Comparison of ENCODE assay signal across 28 mouse cellular contexts in genomic region chr9:40155118-40155644, GRCm38 (mm10). TPM values are rescaled to one million over a fixed set of nuclear protein-coding genes. Genes with fewer than 3 reads are reported as not detected.
DNase-seq lines count a peak whose midpoint lies in the region; ATAC-seq and TF ChIP-seq lines count a peak whose summit lies in the region.
"Had no signal": no experiment of that assay in that cellular context is flagged by ENCODE, and none has a peak within 500 bp of the region (broad histone marks: within the 10 kb centered on the region; RNA-seq: fewer than 3 reads in every experiment).

No protein-coding gene starts in this region.

- no peaks in the 10 kb centered on the region for H3K36me3 ChIP-seq in kidney, adult 2 months (ENCODE audit: control insufficient read depth, insufficient read depth, low read length)
- H3K36me3 ChIP-seq in kidney, postnatal 0 days (ENCODE audit: insufficient read depth, low read length): no peaks in the 10 kb centered on the region
- no peaks in the 10 kb centered on the region for H3K36me3 ChIP-seq in embryonic facial prominence, embryonic 15.5 days
- H3K36me3 ChIP-seq in myocyte (ENCODE audit: control insufficient read depth, insufficient read depth): no peaks in the 10 kb centered on the region
- H3K36me3 ChIP-seq: forebrain, embryonic 10.5 days; G1E; hindbrain, embryonic 12.5 days; hindbrain, embryonic 15.5 days had no signal

- no peak for TF ChIP-seq POLR2A in kidney, adult 2 months (IDR thresholded peaks at IDR 0.05; ENCODE audit: low read depth, low read length)
- TF ChIP-seq POLR2A in myocyte (IDR thresholded peaks at IDR 0.05; ENCODE audit: insufficient read length, low read depth): no peak

- no peak for TF ChIP-seq CTCF in kidney, adult 2 months (conservative IDR thresholded peaks at IDR 0.05; ENCODE audit: insufficient read depth, insufficient read length, low read depth, low read length)
- no peak for TF ChIP-seq CTCF in kidney, postnatal 0 days (IDR thresholded peaks at IDR 0.05; ENCODE audit: low read depth)

- no peak overlapping the region for H3ac ChIP-seq in myocyte (ENCODE audit: control insufficient read depth, insufficient read length)

- H3K27ac ChIP-seq in kidney, adult 2 months (ENCODE audit: insufficient read depth, low read depth, low read length): peak overlapping the region; percentile 50; the same call in 1 of the 2 replicates
- H3K27ac ChIP-seq in kidney, postnatal 0 days: no peak overlapping the region
- H3K27ac ChIP-seq in embryonic facial prominence, embryonic 15.5 days (replicated peaks): no peak overlapping the region
- H3K27ac ChIP-seq: forebrain, embryonic 10.5 days; forebrain, embryonic 13.5 days; gastrocnemius, adult 2 months; hindbrain, embryonic 12.5 days; hindbrain, embryonic 15.5 days had no signal

- 50% methylated on average over 4 of the region's 4 CpGs for WGBS in kidney, adult 2 months
- 39% methylated on average over 4 of the region's 4 CpGs for WGBS in kidney, postnatal 0 days
- 45% methylated on average over 4 of the region's 4 CpGs for WGBS in embryonic facial prominence, embryonic 15.5 days

- H3K27me3 ChIP-seq in kidney, adult 2 months (replicated peaks; ENCODE audit: control insufficient read depth, insufficient read depth, low read length): no peaks in the 10 kb centered on the region
- no peaks in the 10 kb centered on the region for H3K27me3 ChIP-seq in kidney, postnatal 0 days (ENCODE audit: insufficient read depth, low read length)
- no peaks in the 10 kb centered on the region for H3K27me3 ChIP-seq in embryonic facial prominence, embryonic 15.5 days
- H3K27me3 ChIP-seq in myocyte (ENCODE audit: control insufficient read depth, insufficient read depth, insufficient read length): peaks cover 3% of the 10 kb centered on the region
- H3K27me3 ChIP-seq: CH12.LX; forebrain, embryonic 13.5 days; hindbrain, embryonic 12.5 days; hindbrain, embryonic 15.5 days; Patski had no signal

- no peak overlapping the region for H3K9ac ChIP-seq in kidney, postnatal 0 days (ENCODE audit: low read depth, low read length)
- no peak overlapping the region for H3K9ac ChIP-seq in embryonic facial prominence, embryonic 15.5 days
- H3K9ac ChIP-seq: forebrain, embryonic 13.5 days; hindbrain, embryonic 12.5 days; hindbrain, embryonic 15.5 days had no signal

- H3K79me2 ChIP-seq in myocyte (ENCODE audit: control insufficient read depth, insufficient read depth): no peaks in the 10 kb centered on the region

- no peak overlapping the region for H3K4me2 ChIP-seq in kidney, postnatal 0 days (ENCODE audit: low read length)
- no peak overlapping the region for H3K4me2 ChIP-seq in embryonic facial prominence, embryonic 15.5 days (replicated peaks)
- peak overlapping the region; percentile 2 for H3K4me2 ChIP-seq in myocyte (ENCODE audit: low read depth)
- H3K4me2 ChIP-seq: forebrain, embryonic 13.5 days; heart, embryonic 11.5 days; hindbrain, embryonic 12.5 days; hindbrain, embryonic 15.5 days had no signal

- no peak overlapping the region for H3K4me3 ChIP-seq in kidney, adult 2 months (ENCODE audit: insufficient read depth, low read depth, low read length)
- H3K4me3 ChIP-seq in kidney, postnatal 0 days (replicated peaks; ENCODE audit: low read depth, low read length): no peak overlapping the region
- H3K4me3 ChIP-seq in embryonic facial prominence, embryonic 15.5 days (replicated peaks): no peak overlapping the region
- no peak overlapping the region for H3K4me3 ChIP-seq in myocyte
- H3K4me3 ChIP-seq: forebrain, embryonic 10.5 days; forebrain, embryonic 13.5 days; gastrocnemius, adult 2 months; hindbrain, embryonic 12.5 days; hindbrain, embryonic 15.5 days had no signal

- DNase-seq in kidney, adult 2 months: no peak
- DNase-seq in kidney, adult 8-10 months: no peak
- DNase-seq in kidney, postnatal 0 days (ENCODE audit: low spot score): peak; percentile 70
- DNase-seq in kidney, postnatal 36 days: no peak
- DNase-seq: adrenal gland, postnatal 10 days; adrenal gland, postnatal 36 days; B cell, adult 2 months; cerebellum, adult 18-20 months; cerebellum, adult 9-10 months; cerebellum, postnatal 14 days; gastrocnemius, adult 2 months; gastrocnemius, postnatal 14 days; heart, adult 11 months had no signal

- H3K4me1 ChIP-seq in kidney, adult 2 months (ENCODE audit: control insufficient read depth, insufficient read depth, low read length): peaks cover 3% of the 10 kb centered on the region; the same call in 1 of the 2 replicates
- H3K4me1 ChIP-seq in kidney, postnatal 0 days (replicated peaks; ENCODE audit: insufficient read depth, low read length): no peaks in the 10 kb centered on the region
- H3K4me1 ChIP-seq in embryonic facial prominence, embryonic 15.5 days: no peaks in the 10 kb centered on the region
- H3K4me1 ChIP-seq: forebrain, embryonic 10.5 days; forebrain, embryonic 13.5 days; hindbrain, embryonic 12.5 days; hindbrain, embryonic 15.5 days had no signal

- ATAC-seq in kidney, postnatal 0 days (replicated peaks; ENCODE audit: low FRiP score, low read depth): peak; percentile 49; the same call in 1 of the 2 replicates
- peak; percentile 79 for ATAC-seq in embryonic facial prominence, embryonic 15.5 days (ENCODE audit: insufficient number of reproducible peaks, low FRiP score, low TSS enrichment, low read depth)
- ATAC-seq in frontal cortex, adult (ENCODE audit: low TSS enrichment): no peak
- ATAC-seq: forebrain, embryonic 13.5 days; forebrain, embryonic 16.5 days; Patski had no signal

- H3K9me3 ChIP-seq in kidney, postnatal 0 days (replicated peaks; ENCODE audit: low read length): no peaks in the 10 kb centered on the region
- no peaks in the 10 kb centered on the region for H3K9me3 ChIP-seq in embryonic facial prominence, embryonic 15.5 days (replicated peaks)
- H3K9me3 ChIP-seq: forebrain, embryonic 10.5 days; forebrain, embryonic 13.5 days; G1E; hindbrain, embryonic 12.5 days; hindbrain, embryonic 15.5 days had no signal

TF ChIP-seq in myocyte, 11 proteins besides CTCF, POLR2A, EP300 and RAD21:
- no peak for TF ChIP-seq REST (IDR thresholded peaks at IDR 0.05; ENCODE audit: insufficient read depth, insufficient read length)
- TF ChIP-seq POLR2AphosphoS2 (IDR thresholded peaks at IDR 0.05; ENCODE audit: insufficient read length, low read depth): no peak
- no peak for TF ChIP-seq E2F4 (IDR thresholded peaks at IDR 0.05; ENCODE audit: insufficient read depth)
- TF ChIP-seq CEBPB (IDR thresholded peaks at IDR 0.05; ENCODE audit: insufficient read depth, poor library complexity, severe bottlenecking): no peak
- no peak for TF ChIP-seq TCF3 (IDR thresholded peaks at IDR 0.05; ENCODE audit: insufficient read length, low read depth)
- peak; percentile 12 for TF ChIP-seq TCF12 (IDR thresholded peaks at IDR 0.05; ENCODE audit: insufficient read depth, poor library complexity, severe bottlenecking)
- no peak for TF ChIP-seq SRF (IDR thresholded peaks at IDR 0.05; ENCODE audit: control insufficient read depth, insufficient read length, low read depth)
- peak in 1 of 3 experiments; percentile 28 for TF ChIP-seq MYOD1 (IDR thresholded peaks at IDR 0.05; ENCODE audit: control insufficient read depth in 1 of 3, insufficient read length in 2 of 3, low read depth in 2 of 3)
- TF ChIP-seq MAX (IDR thresholded peaks at IDR 0.05; ENCODE audit: low read depth): no peak
- TF ChIP-seq MYOG (IDR thresholded peaks at IDR 0.05; ENCODE audit: control insufficient read depth in 1 of 3, insufficient read depth in 1 of 3, insufficient read length in 2 of 3, low read depth in 2 of 3): peak in 1 of 3 experiments; percentile 30
- no peak for TF ChIP-seq USF1 (IDR thresholded peaks at IDR 0.05; ENCODE audit: low read depth)
TF ChIP-seq in myocyte: peak in this region for 3.

RNA-seq across cellular contexts. Expression of gene Tmem225, which starts 7.3 kb away (rescaled TPM):
- polyA plus RNA-seq in kidney, adult 2 months (2012; rRNA removed): not detected in 2 replicates
- polyA plus RNA-seq in kidney, postnatal 0 days (2015; fragmentation: Nextera tagmentation; extraction: Ambion mirVana): not detected in 2 replicates
- not detected in 2 replicates for polyA plus RNA-seq in embryonic facial prominence, embryonic 15.5 days (2015; fragmentation: Nextera tagmentation; extraction: Ambion mirVana)
- polyA plus RNA-seq in myocyte (2012; fragmentation: generic; extraction: Trizol): not detected
- polyA plus RNA-seq: forebrain, embryonic 10.5 days; forebrain, embryonic 13.5 days; forebrain, embryonic 16.5 days; frontal cortex, adult 2 months; G1E; heart, embryonic 11.5 days; heart, embryonic 14.5 days; heart, postnatal 0 days; hindbrain, embryonic 12.5 days; hindbrain, embryonic 15.5 days; Patski had no signal

RNA-seq across cellular contexts. Expression of gene Olfr985, which starts 25.2 kb away (rescaled TPM):
- polyA plus RNA-seq in kidney, adult 2 months (2012; rRNA removed): not detected in 2 replicates
- polyA plus RNA-seq in kidney, postnatal 0 days (2015; fragmentation: Nextera tagmentation; extraction: Ambion mirVana): not detected in 2 replicates
- not detected in 2 replicates for polyA plus RNA-seq in embryonic facial prominence, embryonic 15.5 days (2015; fragmentation: Nextera tagmentation; extraction: Ambion mirVana)
- polyA plus RNA-seq in myocyte (2012; fragmentation: generic; extraction: Trizol): not detected
- polyA plus RNA-seq: forebrain, embryonic 10.5 days; forebrain, embryonic 13.5 days; forebrain, embryonic 16.5 days; G1E; heart, embryonic 11.5 days; heart, embryonic 14.5 days; heart, postnatal 0 days; hindbrain, embryonic 12.5 days; hindbrain, embryonic 15.5 days; Patski had no signal

RNA-seq across cellular contexts. Expression of gene Olfr986, which starts 25.5 kb away (rescaled TPM):
- not detected in 2 replicates for polyA plus RNA-seq in kidney, adult 2 months (2012; rRNA removed)
- 0.06 TPM in 1 of 2 replicates, not detected in the other for polyA plus RNA-seq in kidney, postnatal 0 days (2015; fragmentation: Nextera tagmentation; extraction: Ambion mirVana)
- polyA plus RNA-seq in embryonic facial prominence, embryonic 15.5 days (2015; fragmentation: Nextera tagmentation; extraction: Ambion mirVana): 0.05 TPM in 1 of 2 replicates, not detected in the other
- not detected for polyA plus RNA-seq in myocyte (2012; fragmentation: generic; extraction: Trizol)
- polyA plus RNA-seq: forebrain, embryonic 10.5 days; forebrain, embryonic 13.5 days; forebrain, embryonic 16.5 days; frontal cortex, adult 2 months; G1E; heart, embryonic 14.5 days; heart, postnatal 0 days; hindbrain, embryonic 12.5 days; hindbrain, embryonic 15.5 days; Patski had no signal

RNA-seq across cellular contexts. Expression of gene Zfp202, which starts 36.9 kb away (rescaled TPM):
- polyA plus RNA-seq in kidney, adult 2 months (2012; rRNA removed): 0.94 and 1.1 TPM in 2 replicates
- 3.9 and 4.3 TPM in 2 replicates for polyA plus RNA-seq in kidney, postnatal 0 days (2015; fragmentation: Nextera tagmentation; extraction: Ambion mirVana)
- polyA plus RNA-seq in embryonic facial prominence, embryonic 15.5 days (2015; fragmentation: Nextera tagmentation; extraction: Ambion mirVana): 5.8 and 6.5 TPM in 2 replicates
- 2.4 TPM for polyA plus RNA-seq in myocyte (2012; fragmentation: generic; extraction: Trizol)

RNA-seq across cellular contexts. Expression of gene Olfr984, which starts 41.2 kb away (rescaled TPM):
- polyA plus RNA-seq in kidney, adult 2 months (2012; rRNA removed): not detected in 2 replicates
- polyA plus RNA-seq in kidney, postnatal 0 days (2015; fragmentation: Nextera tagmentation; extraction: Ambion mirVana): not detected in 2 replicates
- polyA plus RNA-seq in embryonic facial prominence, embryonic 15.5 days (2015; fragmentation: Nextera tagmentation; extraction: Ambion mirVana): not detected in 2 replicates
- not detected for polyA plus RNA-seq in myocyte (2012; fragmentation: generic; extraction: Trizol)
- polyA plus RNA-seq: forebrain, embryonic 10.5 days; forebrain, embryonic 13.5 days; forebrain, embryonic 16.5 days; frontal cortex, adult 2 months; G1E; heart, embryonic 11.5 days; heart, embryonic 14.5 days; heart, postnatal 0 days; hindbrain, embryonic 12.5 days; hindbrain, embryonic 15.5 days; Patski had no signal
